Mouse (Mus musculus): ENCODE measurements at regions not wholly inside any gene's neighbourhood (a gene's known extent, or its start where the extent isn't known, plus 50 kb on each side); places are given as distances from the start of the nearest gene placed in this dataset.

DNA sequence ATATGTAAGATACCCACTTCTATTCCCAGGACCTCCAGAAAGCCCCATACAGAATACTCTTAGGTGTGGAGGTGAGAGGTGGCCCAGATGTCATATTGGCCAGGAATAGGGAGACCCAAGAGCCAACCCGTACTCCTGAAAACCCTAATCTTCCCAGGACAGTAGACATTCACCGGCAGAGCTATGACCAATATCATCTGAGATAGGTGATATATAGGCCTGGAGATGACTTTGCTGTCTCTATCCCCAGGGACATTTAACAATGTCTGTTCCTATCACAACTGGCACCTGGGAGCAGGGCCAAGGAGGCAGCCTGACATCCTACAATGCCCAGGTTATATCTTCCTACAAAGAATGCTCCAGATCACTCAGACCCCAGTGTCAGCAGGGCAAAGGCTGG is 140.0 kb upstream of the D7Ertd443e start:
- H3K27me3 ChIP-seq (replicated peaks; ENCODE audit: control insufficient read depth, insufficient read depth, low read length) = no peaks in the 10 kb centered on the region
- no peaks in the 10 kb centered on the region for H3K36me3 ChIP-seq (ENCODE audit: control insufficient read depth, insufficient read depth, low read length)
- no peaks in the 10 kb centered on the region for H3K9me3 ChIP-seq (ENCODE audit: control insufficient read depth, low read length)
- no peak for ATAC-seq
- H3K4me2 ChIP-seq (ENCODE audit: low read depth, low read length) = no peak overlapping the region
- no peak overlapping the region for H3K9ac ChIP-seq (ENCODE audit: low read depth, low read length)
- H3K4me3 ChIP-seq (ENCODE audit: low read length) = no peak overlapping the region
- 85% methylated on average over 2 of the region's 2 CpGs for WGBS
- H3K27ac ChIP-seq (ENCODE audit: low read length) = no peak overlapping the region
- H3K4me1 ChIP-seq (ENCODE audit: control insufficient read depth, insufficient read depth, low read length) = no peaks in the 10 kb centered on the region

DNA sequence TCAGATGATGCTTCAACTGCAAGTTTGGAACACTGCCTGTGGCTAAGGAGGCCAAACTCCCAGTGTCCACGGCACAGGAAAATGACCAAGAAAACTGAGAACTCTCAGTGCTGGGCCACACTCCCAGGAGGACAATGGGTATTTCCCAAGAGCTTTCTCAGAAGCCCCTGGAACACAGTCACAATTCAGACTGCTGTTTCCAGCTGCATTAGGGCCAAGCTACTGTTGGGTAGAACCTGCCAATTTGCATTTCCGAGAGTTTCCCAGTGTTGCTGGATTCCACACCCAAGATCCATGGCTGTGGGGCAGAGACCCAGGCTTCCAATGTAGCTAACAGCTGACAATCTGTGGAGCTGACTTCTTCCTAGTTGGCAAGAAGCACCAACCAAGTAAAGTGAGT is 141.9 kb upstream of the D7Ertd443e start:
- 80% methylated on average over 2 of the region's 2 CpGs for WGBS
- ATAC-seq = no peak

DNA sequence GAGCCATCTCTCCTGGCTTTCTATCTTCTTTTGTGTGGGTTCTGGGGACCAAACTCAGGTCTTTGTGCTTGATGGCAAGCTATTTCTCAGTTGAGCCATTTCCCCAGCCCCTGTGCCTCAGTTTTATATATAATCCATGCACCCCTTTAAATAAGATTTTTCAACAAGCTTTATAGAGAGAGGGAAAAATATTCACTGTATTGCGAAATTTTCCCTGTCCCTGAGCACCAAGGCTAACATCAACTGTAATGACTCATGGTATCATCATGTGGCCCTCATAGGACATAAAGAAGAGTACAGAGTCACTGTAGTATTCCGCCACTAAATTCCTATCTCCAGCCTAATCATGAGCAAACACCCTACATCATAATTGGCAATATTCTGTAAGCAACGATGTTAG is 142.4 kb upstream of the Dock1 start:
- Histone ChIP-seq H3K9ac (ENCODE audit: low read depth, low read length) (no peak overlapping the region), H3K27ac (ENCODE audit: low read length) (no peak overlapping the region), H3K27me3 (replicated peaks; ENCODE audit: control insufficient read depth, insufficient read depth, low read length) (no peaks in the 10 kb centered on the region), H3K36me3 (ENCODE audit: control insufficient read depth, insufficient read depth, low read length) (no peaks in the 10 kb centered on the region), H3K4me3 (ENCODE audit: low read length) (no peak overlapping the region), H3K4me2 (ENCODE audit: low read depth, low read length) (no peak overlapping the region), H3K4me1 (ENCODE audit: control insufficient read depth, insufficient read depth, low read length) (no peaks in the 10 kb centered on the region), H3K9me3 (ENCODE audit: control insufficient read depth, low read length) (no peaks in the 10 kb centered on the region)
- WGBS = 79% methylated on average over 3 of the region's 3 CpGs
- no peak for ATAC-seq

More for the DNA sequence above, 141.9 kb upstream of the D7Ertd443e start:
- H3K27ac ChIP-seq (ENCODE audit: low read length) = no peak overlapping the region
- no peaks in the 10 kb centered on the region for H3K27me3 ChIP-seq (replicated peaks; ENCODE audit: control insufficient read depth, insufficient read depth, low read length)
- no peaks in the 10 kb centered on the region for H3K36me3 ChIP-seq (ENCODE audit: control insufficient read depth, insufficient read depth, low read length)
- no peak overlapping the region for H3K9ac ChIP-seq (ENCODE audit: low read depth, low read length)
- no peak overlapping the region for H3K4me2 ChIP-seq (ENCODE audit: low read depth, low read length)
- no peaks in the 10 kb centered on the region for H3K9me3 ChIP-seq (ENCODE audit: control insufficient read depth, low read length)
- no peaks in the 10 kb centered on the region for H3K4me1 ChIP-seq (ENCODE audit: control insufficient read depth, insufficient read depth, low read length)
- no peak overlapping the region for H3K4me3 ChIP-seq (ENCODE audit: low read length)

DNA sequence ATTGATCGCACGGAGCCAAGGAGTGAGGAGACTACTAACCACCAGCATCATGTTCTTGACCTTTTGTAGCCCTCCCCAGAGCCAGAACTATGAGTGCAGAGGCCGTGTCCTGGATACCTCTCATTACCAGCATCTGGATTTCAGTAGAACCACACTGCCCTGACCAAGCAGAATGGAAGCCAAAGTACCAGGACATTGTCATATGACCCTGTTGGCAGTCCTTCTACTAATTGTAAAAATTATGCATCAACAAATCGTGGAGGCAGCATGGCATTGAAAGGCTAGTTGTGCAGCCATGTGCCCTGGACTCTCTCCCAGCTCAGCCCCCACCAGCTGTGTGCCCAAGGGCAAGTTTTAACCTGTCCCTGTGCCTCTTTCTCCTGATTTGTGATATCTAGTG is 135.6 kb upstream of the Dock1 start:
- no peak overlapping the region for H3K9ac ChIP-seq (ENCODE audit: low read depth, low read length)
- ATAC-seq = no peak
- no peaks in the 10 kb centered on the region for H3K36me3 ChIP-seq (ENCODE audit: control insufficient read depth, insufficient read depth, low read length)
- no peaks in the 10 kb centered on the region for H3K4me1 ChIP-seq (ENCODE audit: control insufficient read depth, insufficient read depth, low read length)
- H3K27ac ChIP-seq (ENCODE audit: low read length) = no peak overlapping the region
- H3K4me3 ChIP-seq (ENCODE audit: low read length) = no peak overlapping the region
- WGBS = 75% methylated on average over 4 of the region's 4 CpGs
- no peaks in the 10 kb centered on the region for H3K9me3 ChIP-seq (ENCODE audit: control insufficient read depth, low read length)
- H3K4me2 ChIP-seq (ENCODE audit: low read depth, low read length) = no peak overlapping the region
- no peaks in the 10 kb centered on the region for H3K27me3 ChIP-seq (replicated peaks; ENCODE audit: control insufficient read depth, insufficient read depth, low read length)

DNA sequence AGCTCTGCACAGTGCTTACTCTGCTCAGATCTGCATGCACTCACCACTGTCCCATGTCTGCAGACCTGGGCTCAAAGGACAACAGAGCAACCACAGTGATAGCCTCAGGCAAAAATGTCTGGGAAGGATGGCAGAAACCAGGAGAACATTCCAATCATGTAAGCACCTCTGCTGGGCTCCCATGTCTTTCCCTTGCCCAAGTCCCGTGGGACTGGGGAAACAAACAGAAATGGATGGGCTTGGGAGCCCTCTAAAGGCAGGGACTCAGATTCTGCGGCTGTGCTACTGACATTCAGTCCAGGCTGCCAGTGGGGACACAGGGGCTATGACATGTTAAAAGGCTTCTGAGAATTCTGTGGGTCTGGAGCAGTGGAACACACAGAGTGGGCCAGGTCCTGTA is 128.8 kb upstream of the Dock1 start:
- no peaks in the 10 kb centered on the region for H3K27me3 ChIP-seq (replicated peaks; ENCODE audit: control insufficient read depth, insufficient read depth, low read length)
- 51% methylated on average over 2 of the region's 2 CpGs for WGBS

DNA sequence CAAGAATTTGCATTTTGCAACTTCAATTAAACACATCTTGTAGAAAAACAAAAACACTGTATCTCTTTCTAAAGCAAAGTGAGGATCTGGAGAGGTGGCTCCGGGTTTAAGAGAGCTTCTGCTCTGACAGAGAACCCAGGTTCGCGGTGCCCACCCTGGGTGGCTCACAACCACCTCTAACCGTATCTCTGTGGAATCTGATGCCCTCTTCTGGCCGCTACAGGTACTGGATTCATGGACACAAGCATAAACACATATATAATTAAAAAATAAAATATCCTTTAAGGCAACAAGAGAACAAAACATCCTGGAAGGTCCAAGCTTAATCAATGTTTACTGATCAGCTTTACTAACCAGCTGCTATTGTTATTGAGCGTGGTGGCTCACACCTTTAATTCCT is 124.3 kb upstream of the Dock1 start:
- 82% methylated on average over 6 of the region's 6 CpGs for WGBS
- H3K27me3 ChIP-seq (replicated peaks; ENCODE audit: control insufficient read depth, insufficient read depth, low read length) = no peaks in the 10 kb centered on the region
- H3K27ac ChIP-seq (ENCODE audit: low read length) = no peak overlapping the region
- no peak overlapping the region for H3K4me2 ChIP-seq (ENCODE audit: low read depth, low read length)
- no peaks in the 10 kb centered on the region for H3K36me3 ChIP-seq (ENCODE audit: control insufficient read depth, insufficient read depth, low read length)
- peaks cover 6% of the 10 kb centered on the region; the same call in 1 of the 2 replicates for H3K4me1 ChIP-seq (ENCODE audit: control insufficient read depth, insufficient read depth, low read length)
- no peaks in the 10 kb centered on the region for H3K9me3 ChIP-seq (ENCODE audit: control insufficient read depth, low read length)
- ATAC-seq = no peak
- H3K9ac ChIP-seq (ENCODE audit: low read depth, low read length) = no peak overlapping the region
- H3K4me3 ChIP-seq (ENCODE audit: low read length) = no peak overlapping the region

More for the DNA sequence above, 128.8 kb upstream of the Dock1 start:
- Histone ChIP-seq H3K27ac (ENCODE audit: low read length) (no peak overlapping the region), H3K4me2 (ENCODE audit: low read depth, low read length) (no peak overlapping the region), H3K9ac (ENCODE audit: low read depth, low read length) (no peak overlapping the region), H3K4me3 (ENCODE audit: low read length) (no peak overlapping the region), H3K36me3 (ENCODE audit: control insufficient read depth, insufficient read depth, low read length) (no peaks in the 10 kb centered on the region), H3K4me1 (ENCODE audit: control insufficient read depth, insufficient read depth, low read length) (no peaks in the 10 kb centered on the region), H3K9me3 (ENCODE audit: control insufficient read depth, low read length) (no peaks in the 10 kb centered on the region)
- ATAC-seq = no peak

DNA sequence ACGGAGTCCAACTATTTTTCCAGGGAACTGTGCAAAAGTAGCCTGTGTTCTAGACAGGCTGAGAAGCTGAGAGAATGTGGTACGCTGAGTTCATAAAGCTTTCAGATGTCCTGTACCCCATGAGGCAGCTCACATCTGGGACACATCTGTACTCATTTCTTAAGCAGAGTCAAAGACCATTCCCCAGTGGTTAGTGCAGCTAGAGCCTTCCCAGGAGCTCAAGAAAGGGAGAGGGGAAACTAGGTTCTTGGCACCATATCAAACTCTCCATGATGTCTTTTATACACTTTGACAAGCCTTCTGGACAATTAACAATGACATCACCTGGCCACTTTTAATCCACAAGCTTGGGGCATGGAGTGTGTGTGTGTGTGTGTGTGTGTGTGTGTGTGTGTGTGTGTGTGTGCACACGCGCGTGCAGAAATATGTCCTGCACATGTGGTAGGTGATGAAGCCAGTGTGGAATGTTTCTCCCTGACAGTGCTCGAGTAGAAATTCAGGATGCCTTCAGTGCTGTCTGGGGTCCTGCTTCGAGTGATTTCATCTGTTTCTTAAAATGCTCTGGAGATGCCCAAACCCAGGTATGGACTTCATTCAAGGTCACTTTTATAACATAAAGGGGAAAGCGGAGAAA is 121.1 kb upstream of the Dock1 start:
- Histone ChIP-seq H3K4me3 (ENCODE audit: low read length) (no peak overlapping the region), H3K27me3 (replicated peaks; ENCODE audit: control insufficient read depth, insufficient read depth, low read length) (no peaks in the 10 kb centered on the region), H3K4me1 (ENCODE audit: control insufficient read depth, insufficient read depth, low read length) (peaks cover 6% of the 10 kb centered on the region; the same call in 1 of the 2 replicates), H3K9me3 (ENCODE audit: control insufficient read depth, low read length) (no peaks in the 10 kb centered on the region), H3K27ac (ENCODE audit: low read length) (no peak overlapping the region), H3K4me2 (ENCODE audit: low read depth, low read length) (no peak overlapping the region), H3K36me3 (ENCODE audit: control insufficient read depth, insufficient read depth, low read length) (no peaks in the 10 kb centered on the region), H3K9ac (ENCODE audit: low read depth, low read length) (no peak overlapping the region)
- ATAC-seq = no peak
- 72% methylated on average over 8 of the region's 8 CpGs for WGBS

DNA sequence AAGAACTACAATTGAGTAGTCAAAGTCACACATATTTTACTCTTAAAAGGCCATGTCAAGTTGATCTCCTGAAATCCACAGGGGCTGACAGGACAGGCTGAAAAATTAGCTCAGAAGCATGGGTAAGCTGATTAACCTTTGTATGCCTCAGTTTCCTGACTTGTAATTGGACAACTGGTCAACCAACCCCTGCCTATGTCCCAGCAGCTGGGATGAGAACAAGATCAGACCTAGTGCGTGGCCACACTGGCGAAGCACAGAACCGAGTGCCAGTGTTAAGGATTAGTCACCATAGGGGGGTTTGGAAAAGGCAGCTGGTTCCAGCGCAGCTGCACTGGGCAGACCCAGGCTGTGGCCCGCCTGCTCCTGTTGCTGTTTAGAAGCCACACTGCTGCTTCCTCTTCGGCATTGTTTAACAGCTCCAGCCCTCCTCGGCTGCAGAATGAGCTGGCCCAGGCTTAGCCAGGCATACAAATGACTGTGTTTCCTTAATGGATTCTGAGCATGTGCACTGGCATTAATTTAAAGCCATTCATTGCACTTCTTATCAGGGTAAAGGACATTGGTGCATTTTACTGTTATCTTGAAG is 120.1 kb upstream of the Dock1 start:
- Histone ChIP-seq H3K27ac (ENCODE audit: low read length) (no peak overlapping the region), H3K9ac (ENCODE audit: low read depth, low read length) (no peak overlapping the region), H3K36me3 (ENCODE audit: control insufficient read depth, insufficient read depth, low read length) (no peaks in the 10 kb centered on the region), H3K27me3 (replicated peaks; ENCODE audit: control insufficient read depth, insufficient read depth, low read length) (no peaks in the 10 kb centered on the region), H3K4me3 (ENCODE audit: low read length) (no peak overlapping the region), H3K4me2 (ENCODE audit: low read depth, low read length) (no peak overlapping the region), H3K9me3 (ENCODE audit: control insufficient read depth, low read length) (no peaks in the 10 kb centered on the region), H3K4me1 (ENCODE audit: control insufficient read depth, insufficient read depth, low read length) (peaks cover 6% of the 10 kb centered on the region; the same call in 1 of the 2 replicates)
- 40% methylated on average over 7 of the region's 7 CpGs for WGBS
- peak; percentile 83 for ATAC-seq

DNA sequence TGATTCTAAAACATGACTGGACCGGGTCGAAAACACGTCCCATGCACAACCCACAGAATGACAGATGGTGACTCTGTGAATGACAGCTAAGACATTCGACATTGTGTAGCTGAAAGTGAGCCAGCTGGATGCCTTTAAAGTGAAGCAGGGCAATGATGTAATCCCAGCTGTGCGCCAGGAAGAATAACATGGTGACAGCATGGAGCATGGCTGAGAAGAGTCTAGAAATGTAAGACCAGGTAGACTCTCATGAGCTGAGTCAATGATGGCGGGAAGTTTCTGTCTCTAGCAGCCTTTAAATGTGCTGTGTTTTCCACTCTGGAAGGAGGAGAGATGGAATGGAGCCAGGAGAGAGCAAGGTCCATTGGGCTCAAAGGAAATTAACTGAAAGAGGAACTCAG is 118.4 kb upstream of the Dock1 start:
- 69% methylated on average over 6 of the region's 6 CpGs for WGBS
- no peaks in the 10 kb centered on the region for H3K9me3 ChIP-seq (ENCODE audit: control insufficient read depth, low read length)
- no peak overlapping the region for H3K9ac ChIP-seq (ENCODE audit: low read depth, low read length)
- no peaks in the 10 kb centered on the region for H3K36me3 ChIP-seq (ENCODE audit: control insufficient read depth, insufficient read depth, low read length)
- ATAC-seq = no peak
- no peaks in the 10 kb centered on the region for H3K27me3 ChIP-seq (replicated peaks; ENCODE audit: control insufficient read depth, insufficient read depth, low read length)
- peaks cover 6% of the 10 kb centered on the region; the same call in 1 of the 2 replicates for H3K4me1 ChIP-seq (ENCODE audit: control insufficient read depth, insufficient read depth, low read length)
- no peak overlapping the region for H3K4me2 ChIP-seq (ENCODE audit: low read depth, low read length)
- no peak overlapping the region for H3K4me3 ChIP-seq (ENCODE audit: low read length)
- no peak overlapping the region for H3K27ac ChIP-seq (ENCODE audit: low read length)

DNA sequence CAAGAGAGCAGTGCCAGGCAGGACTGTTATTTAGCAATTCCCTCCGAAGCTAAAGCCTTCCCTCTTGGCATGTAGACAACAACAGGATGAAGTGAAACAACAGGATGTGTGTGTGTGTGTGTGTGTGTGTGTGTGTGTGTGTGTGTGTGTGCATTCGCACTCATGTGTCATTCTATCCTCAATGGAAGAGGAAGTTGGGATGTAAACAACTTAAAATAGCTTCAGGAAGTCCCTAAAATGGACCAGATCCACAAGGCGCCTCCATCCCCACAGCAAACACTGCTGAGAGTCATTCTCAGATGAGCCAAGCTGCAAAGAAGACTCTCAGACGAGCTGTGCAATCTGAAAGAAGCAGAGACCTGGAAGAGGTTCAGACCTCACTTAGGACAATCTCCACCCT is 114.4 kb upstream of the Dock1 start:
- Histone ChIP-seq H3K4me3 (ENCODE audit: low read length) (no peak overlapping the region), H3K9me3 (ENCODE audit: control insufficient read depth, low read length) (no peaks in the 10 kb centered on the region), H3K27ac (ENCODE audit: low read length) (no peak overlapping the region), H3K36me3 (ENCODE audit: control insufficient read depth, insufficient read depth, low read length) (no peaks in the 10 kb centered on the region), H3K27me3 (replicated peaks; ENCODE audit: control insufficient read depth, insufficient read depth, low read length) (no peaks in the 10 kb centered on the region), H3K4me1 (ENCODE audit: control insufficient read depth, insufficient read depth, low read length) (peaks cover under 1% of the 10 kb centered on the region; the same call in 1 of the 2 replicates), H3K9ac (ENCODE audit: low read depth, low read length) (no peak overlapping the region), H3K4me2 (ENCODE audit: low read depth, low read length) (no peak overlapping the region)
- no peak for ATAC-seq
- WGBS = 53% methylated on average over 4 of the region's 4 CpGs

All from intestine, embryonic 16.5 days (tissue).